26 mouse cellular contexts compared by ENCODE assay signal in genomic region chr5:75938012-75938411, GRCm38 (mm10). TPM values are rescaled to one million over a fixed set of nuclear protein-coding genes. Genes with fewer than 3 reads are reported as not detected.
DNase-seq lines count a peak whose midpoint lies in the region; ATAC-seq and TF ChIP-seq lines count a peak whose summit lies in the region.
"Had no signal": no experiment of that assay in that cellular context is flagged by ENCODE, and none has a peak within 500 bp of the region (broad histone marks: within the 10 kb centered on the region; RNA-seq: fewer than 3 reads in every experiment).

No protein-coding gene starts in this region.

- no peak for TF ChIP-seq POLR2A in small intestine, adult 2 months (IDR thresholded peaks at IDR 0.05; ENCODE audit: low read depth, low read length)

- ATAC-seq in heart, embryonic 12.5 days (ENCODE audit: insufficient number of reproducible peaks, low FRiP score), result no peak
- no peak for ATAC-seq in intestine, embryonic 16.5 days
- no peak for ATAC-seq in intestine, postnatal 0 days
- ATAC-seq in midbrain, embryonic 11.5 days (ENCODE audit: low FRiP score), result no peak
- no peak for ATAC-seq in midbrain, postnatal 0 days (ENCODE audit: low FRiP score)
- ATAC-seq: forebrain, embryonic 16.5 days; inflammation-experienced regulatory T-cells, adult 6 months; midbrain, embryonic 16.5 days had no signal

- 24% methylated on average over 4 of the region's 4 CpGs for WGBS in heart, embryonic 12.5 days
- 61% methylated on average over 4 of the region's 4 CpGs for WGBS in intestine, embryonic 16.5 days
- 58% methylated on average over 4 of the region's 4 CpGs for WGBS in intestine, postnatal 0 days
- WGBS in midbrain, embryonic 11.5 days, result 81% methylated on average over 4 of the region's 4 CpGs
- WGBS in midbrain, postnatal 0 days, result 79% methylated on average over 4 of the region's 4 CpGs
- WGBS in small intestine, adult 2 months, result 61% methylated on average over 4 of the region's 4 CpGs

- peaks cover 55% of the 10 kb centered on the region for H3K4me1 ChIP-seq in heart, embryonic 12.5 days (replicated peaks)
- H3K4me1 ChIP-seq in intestine, embryonic 16.5 days (ENCODE audit: control insufficient read depth, insufficient read depth, low read length), result no peaks in the 10 kb centered on the region; the same call in 1 of the 2 replicates
- H3K4me1 ChIP-seq in intestine, postnatal 0 days (replicated peaks; ENCODE audit: control insufficient read depth, insufficient read depth, low read length), result 0 out of 2 replicates have a peak, but pooled peaks cover 4% of the 10 kb centered on the region
- peaks cover 10% of the 10 kb centered on the region for H3K4me1 ChIP-seq in midbrain, embryonic 11.5 days (ENCODE audit: control insufficient read depth, insufficient read depth, low read length)
- H3K4me1 ChIP-seq in midbrain, postnatal 0 days (ENCODE audit: insufficient read depth, low read length), result no peaks in the 10 kb centered on the region
- H3K4me1 ChIP-seq in small intestine, adult 2 months (ENCODE audit: control insufficient read depth, insufficient read depth, insufficient read length, low read length), result no peaks in the 10 kb centered on the region
- H3K4me1 ChIP-seq: hindbrain, embryonic 15.5 days; neural tube, embryonic 12.5 days had no signal

- no peaks in the 10 kb centered on the region for H3K9me3 ChIP-seq in heart, embryonic 12.5 days (replicated peaks)
- H3K9me3 ChIP-seq in intestine, embryonic 16.5 days (ENCODE audit: control insufficient read depth, low read length), result no peaks in the 10 kb centered on the region
- no peaks in the 10 kb centered on the region for H3K9me3 ChIP-seq in intestine, postnatal 0 days (ENCODE audit: control insufficient read depth)
- no peaks in the 10 kb centered on the region for H3K9me3 ChIP-seq in midbrain, embryonic 11.5 days (ENCODE audit: control insufficient read depth, low read length)
- no peaks in the 10 kb centered on the region for H3K9me3 ChIP-seq in midbrain, postnatal 0 days (ENCODE audit: low read length)
- H3K9me3 ChIP-seq: hindbrain, embryonic 10.5 days; hindbrain, embryonic 15.5 days; liver, embryonic 15.5 days; lung, embryonic 15.5 days; midbrain, embryonic 10.5 days; neural tube, embryonic 12.5 days had no signal

- H3K4me2 ChIP-seq in heart, embryonic 12.5 days, result no peak overlapping the region
- H3K4me2 ChIP-seq in intestine, embryonic 16.5 days (ENCODE audit: low read depth, low read length), result no peak overlapping the region
- no peak overlapping the region for H3K4me2 ChIP-seq in intestine, postnatal 0 days (replicated peaks; ENCODE audit: low read depth)
- no peak overlapping the region for H3K4me2 ChIP-seq in midbrain, embryonic 11.5 days
- H3K4me2 ChIP-seq in midbrain, postnatal 0 days (ENCODE audit: low read depth, low read length, poor library complexity, severe bottlenecking), result no peak overlapping the region
- H3K4me2 ChIP-seq: hindbrain, embryonic 15.5 days; liver, embryonic 15.5 days; lung, embryonic 15.5 days; neural tube, embryonic 12.5 days had no signal

- no peak for TF ChIP-seq CTCF in intestine, postnatal 0 days (IDR thresholded peaks at IDR 0.05; ENCODE audit: low read depth)
- no peak for TF ChIP-seq CTCF in midbrain, postnatal 0 days (IDR thresholded peaks at IDR 0.05)
- TF ChIP-seq CTCF in small intestine, adult 2 months (IDR thresholded peaks at IDR 0.05; ENCODE audit: extremely low read depth, insufficient read length, insufficient replicate concordance, low read depth, low read length), result no peak

- H3K27ac ChIP-seq in heart, embryonic 12.5 days (ENCODE audit: poor library complexity, severe bottlenecking), result peak overlapping the region; percentile 0; the same call in 1 of the 2 replicates
- peak overlapping the region; percentile 38; the same call in 1 of the 2 replicates for H3K27ac ChIP-seq in intestine, embryonic 16.5 days (ENCODE audit: low read length)
- H3K27ac ChIP-seq in intestine, postnatal 0 days (ENCODE audit: low read depth, low read length), result no peak overlapping the region
- no peak overlapping the region for H3K27ac ChIP-seq in midbrain, embryonic 11.5 days (ENCODE audit: low read depth, low read length)
- no peak overlapping the region for H3K27ac ChIP-seq in midbrain, postnatal 0 days (ENCODE audit: low read depth, low read length)
- peak overlapping the region; percentile 8; the same call in 1 of the 2 replicates for H3K27ac ChIP-seq in small intestine, adult 2 months (ENCODE audit: insufficient read depth, low read depth, low read length)
- H3K27ac ChIP-seq: hindbrain, embryonic 10.5 days; hindbrain, embryonic 15.5 days; liver, embryonic 15.5 days; lung, embryonic 15.5 days; midbrain, embryonic 10.5 days; neural tube, embryonic 12.5 days had no signal

- H3K4me3 ChIP-seq in heart, embryonic 12.5 days, result no peak overlapping the region
- no peak overlapping the region for H3K4me3 ChIP-seq in intestine, embryonic 16.5 days (ENCODE audit: low read length)
- no peak overlapping the region for H3K4me3 ChIP-seq in intestine, postnatal 0 days (ENCODE audit: low read depth, low read length)
- H3K4me3 ChIP-seq in midbrain, embryonic 11.5 days (ENCODE audit: low read depth, low read length), result no peak overlapping the region
- no peak overlapping the region for H3K4me3 ChIP-seq in midbrain, postnatal 0 days (ENCODE audit: low read depth, low read length)
- H3K4me3 ChIP-seq in small intestine, adult 2 months (ENCODE audit: low read depth, low read length), result no peak overlapping the region
- H3K4me3 ChIP-seq: erythroblast, embryonic 14.5 days; hindbrain, embryonic 10.5 days; hindbrain, embryonic 15.5 days; liver, embryonic 15.5 days; lung, embryonic 15.5 days; midbrain, embryonic 10.5 days; myocyte; neural tube, embryonic 12.5 days had no signal

- peaks cover 12% of the 10 kb centered on the region; the same call in 1 of the 2 replicates for H3K36me3 ChIP-seq in heart, embryonic 12.5 days
- H3K36me3 ChIP-seq in intestine, embryonic 16.5 days (ENCODE audit: control insufficient read depth, insufficient read depth, low read length), result no peaks in the 10 kb centered on the region
- peaks cover 3% of the 10 kb centered on the region; the same call in 1 of the 2 replicates for H3K36me3 ChIP-seq in intestine, postnatal 0 days (ENCODE audit: control insufficient read depth, insufficient read depth)
- no peaks in the 10 kb centered on the region for H3K36me3 ChIP-seq in midbrain, embryonic 11.5 days (ENCODE audit: control insufficient read depth, insufficient read depth, low read length)
- H3K36me3 ChIP-seq in midbrain, postnatal 0 days (ENCODE audit: insufficient read depth, low read length), result no peaks in the 10 kb centered on the region; the same call in 1 of the 2 replicates
- no peaks in the 10 kb centered on the region for H3K36me3 ChIP-seq in small intestine, adult 2 months (ENCODE audit: control insufficient read depth, insufficient read depth, low read length)
- H3K36me3 ChIP-seq: hindbrain, embryonic 10.5 days; hindbrain, embryonic 15.5 days; liver, embryonic 15.5 days; lung, embryonic 15.5 days; midbrain, embryonic 10.5 days; neural tube, embryonic 12.5 days had no signal

- no peaks in the 10 kb centered on the region for H3K27me3 ChIP-seq in heart, embryonic 12.5 days (replicated peaks)
- H3K27me3 ChIP-seq in intestine, embryonic 16.5 days (replicated peaks; ENCODE audit: control insufficient read depth, insufficient read depth, low read length), result no peaks in the 10 kb centered on the region
- no peaks in the 10 kb centered on the region for H3K27me3 ChIP-seq in intestine, postnatal 0 days (replicated peaks; ENCODE audit: control insufficient read depth, insufficient read depth, low read length)
- H3K27me3 ChIP-seq in midbrain, embryonic 11.5 days (ENCODE audit: control insufficient read depth, insufficient read depth, low read length), result no peaks in the 10 kb centered on the region
- H3K27me3 ChIP-seq in midbrain, postnatal 0 days (ENCODE audit: insufficient read depth, low read length), result no peaks in the 10 kb centered on the region
- H3K27me3 ChIP-seq in small intestine, adult 2 months (ENCODE audit: control insufficient read depth, insufficient read depth, low read length), result no peaks in the 10 kb centered on the region
- H3K27me3 ChIP-seq: hindbrain, embryonic 15.5 days; lung, embryonic 15.5 days; neural tube, embryonic 12.5 days had no signal

- no peak overlapping the region for H3K9ac ChIP-seq in heart, embryonic 12.5 days
- H3K9ac ChIP-seq in intestine, embryonic 16.5 days (ENCODE audit: low read depth, low read length), result no peak overlapping the region
- no peak overlapping the region for H3K9ac ChIP-seq in intestine, postnatal 0 days (ENCODE audit: low read depth, low read length)
- no peak overlapping the region for H3K9ac ChIP-seq in midbrain, embryonic 11.5 days (ENCODE audit: low read length)
- H3K9ac ChIP-seq in midbrain, postnatal 0 days (replicated peaks; ENCODE audit: low read length, poor library complexity, severe bottlenecking), result no peak overlapping the region
- H3K9ac ChIP-seq: hindbrain, embryonic 15.5 days; liver, embryonic 15.5 days; lung, embryonic 15.5 days; neural tube, embryonic 12.5 days had no signal

- no peak for DNase-seq in heart, adult 8-10 months (ENCODE audit: low spot score)
- DNase-seq in midbrain, embryonic 11.5 days (ENCODE audit: low spot score, missing footprints), result peak; percentile 76
- DNase-seq in midbrain, postnatal 0 days (ENCODE audit: low spot score), result no peak
- no peak for DNase-seq in adrenal gland, postnatal 36 days
- DNase-seq: adrenal gland, postnatal 25 days; B cell, adult 2 months; cerebellum, adult 2 months; cerebellum, postnatal 14 days; gastrocnemius, postnatal 14 days; liver; thymus, postnatal 14 days had no signal

RNA-seq across cellular contexts. Expression of gene Kdr, which starts 40.2 kb away (rescaled TPM):
- polyA plus RNA-seq in heart, embryonic 12.5 days (2016; fragmentation: Nextera tagmentation; extraction: Ambion mirVana), result 48.0 and 48.6 TPM in 2 replicates
- 10 to 100 TPM; 62.5 to 87.5 (median 77.7) TPM for total RNA-seq in heart, adult 8-10 months (2022)
- polyA plus RNA-seq in intestine, embryonic 16.5 days (2015; fragmentation: Nextera tagmentation; extraction: Ambion mirVana), result 19.6 and 21.6 TPM in 2 replicates
- 10.4 and 11.6 TPM in 2 replicates for polyA plus RNA-seq in intestine, postnatal 0 days (2015; fragmentation: Nextera tagmentation; extraction: Ambion mirVana)
- polyA plus RNA-seq in midbrain, embryonic 11.5 days (2014; fragmentation: Nextera tagmentation; extraction: Ambion mirVana), result 24.5 and 28.1 TPM in 2 replicates
- 19.1 and 24.7 TPM in 2 replicates for total RNA-seq in midbrain, postnatal 0 days (2014; rRNA removed)
- 11.6 and 12.5 TPM in 2 replicates for polyA plus RNA-seq in midbrain, postnatal 0 days (2015; fragmentation: Nextera tagmentation; extraction: Ambion mirVana)
- 2.8 and 4.5 TPM in 2 replicates for polyA plus RNA-seq in small intestine, adult 2 months (2012; rRNA removed)
- 100 to 1,000 TPM in 1 of 2 experiments, 10 to 100 TPM in 1; 65.4 to 116 TPM for total RNA-seq in adrenal gland, postnatal 36 days (2021)
- polyA plus RNA-seq: myocyte had no signal

Comparison
In these comparisons a context has a peak if more than half of its experiments do, and no peak if none do; other contexts are left out.
1. H3K27ac ChIP-seq: peak in heart, embryonic 12.5 days (single experiment), intestine, embryonic 16.5 days (single experiment) and small intestine, adult 2 months (single experiment); none in intestine, postnatal 0 days (single experiment), midbrain, embryonic 11.5 days (single experiment) and midbrain, postnatal 0 days (single experiment).